Mouse (Mus musculus) hindbrain, embryonic 14.5 days (tissue): ENCODE measurements at regions not wholly inside any gene's neighbourhood (a gene's known extent, or its start where the extent isn't known, plus 50 kb on each side); places are given as distances from the start of the nearest gene placed in this dataset.
A peak's percentile ranks its signal among the peaks of the same experiment; 100 is the strongest.

Source experiments
- ATAC-seq: fragments of 200-750 bp; cut with Nextera tagmentation; 2 replicates; pipeline ENCODE4 v1.8.0; 2017; ENCODE audit warnings: moderate number of reproducible peaks, mild to moderate bottlenecking, moderate TSS enrichment, moderate library complexity; ENCODE audit not compliant: low FRiP score
- DNase-seq: peaks from one replicate; pipeline ENCODE4 v3.0.0-alpha.2; 2015; ENCODE audit warnings: low spot score
- H3K27ac ChIP-seq: fragments of 300-500 bp; sonication (generic); 2 replicates; pipeline ENCODE4 v1.5.1; 2014; ENCODE audit warnings: mild to moderate bottlenecking, moderate library complexity
- H3K27me3 ChIP-seq: fragments of 300-500 bp; sonication (generic); 2 replicates; pipeline ENCODE4 v1.6.1; 2014; ENCODE audit warnings: mild to moderate bottlenecking, low read length, mixed read lengths; ENCODE audit not compliant: control insufficient read depth, insufficient read depth
- H3K36me3 ChIP-seq: fragments of 300-500 bp; sonication (generic); replicated peaks from 2 replicates; pipeline ENCODE4 v1.6.1; 2014; ENCODE audit not compliant: control insufficient read depth, insufficient read depth
- H3K4me1 ChIP-seq: fragments of 300-500 bp; sonication (generic); replicated peaks from 2 replicates; pipeline ENCODE4 v1.6.1; 2014; ENCODE audit warnings: antibody characterized with exemption, low read length, mixed read lengths; ENCODE audit not compliant: control insufficient read depth, insufficient read depth
- H3K4me2 ChIP-seq: fragments of 300-500 bp; sonication (generic); replicated peaks from 2 replicates; pipeline ENCODE4 v1.6.1; 2014; ENCODE audit warnings: mild to moderate bottlenecking, moderate library complexity
- H3K4me3 ChIP-seq: fragments of 300-500 bp; sonication (generic); replicated peaks from 2 replicates; pipeline ENCODE4 v1.5.1; 2014; ENCODE audit warnings: mild to moderate bottlenecking, low read length
- H3K9ac ChIP-seq: fragments of 300-500 bp; sonication (generic); 2 replicates; pipeline ENCODE4 v1.6.1; 2014
- H3K9me3 ChIP-seq: fragments of 300-500 bp; sonication (generic); 2 replicates; pipeline ENCODE4 v1.6.1; 2016; ENCODE audit warnings: low read length; ENCODE audit not compliant: control insufficient read depth
- WGBS: fragments of 180-500 bp; shearing (Covaris S2); extraction: QIAGEN DNeasy Blood & Tissue Kit; methylation state at CpG from one replicate; pipeline ENCODE4 v1.1.7; 2014; 5-methylcytosine and 5-hydroxymethylcytosine counted together

GRCm38 (mm10) chr4:124008725-124009124 is 90.9 kb upstream of the 4930535I16Rik start:
- no peak overlapping the region for H3K27ac ChIP-seq
- no peaks in the 10 kb centered on the region for H3K36me3 ChIP-seq
- no peaks in the 10 kb centered on the region for H3K4me1 ChIP-seq
- 93% methylated on average over 1 of the region's 1 CpGs for WGBS
- no peaks in the 10 kb centered on the region for H3K9me3 ChIP-seq
- no peak overlapping the region for H3K9ac ChIP-seq
- no peak overlapping the region for H3K4me2 ChIP-seq
- no peak for DNase-seq
- no peak overlapping the region for H3K4me3 ChIP-seq
- no peak for ATAC-seq
- no peaks in the 10 kb centered on the region for H3K27me3 ChIP-seq

GRCm38 (mm10) chr4:124005626-124006315 is 87.9 kb upstream of the 4930535I16Rik start:
- H3K36me3 ChIP-seq = no peaks in the 10 kb centered on the region
- no peak overlapping the region for H3K4me3 ChIP-seq
- no peak overlapping the region for H3K27ac ChIP-seq
- ATAC-seq (no peak), DNase-seq (no peak)
- WGBS = 63% methylated on average over 17 of the region's 17 CpGs
- no peaks in the 10 kb centered on the region for H3K27me3 ChIP-seq
- no peaks in the 10 kb centered on the region for H3K9me3 ChIP-seq
- no peak overlapping the region for H3K4me2 ChIP-seq
- H3K9ac ChIP-seq = no peak overlapping the region
- H3K4me1 ChIP-seq = no peaks in the 10 kb centered on the region

- no peaks in the 10 kb centered on the region for H3K27me3 ChIP-seq
- no peaks in the 10 kb centered on the region for H3K4me1 ChIP-seq
- H3K4me2 ChIP-seq = no peak overlapping the region
- ATAC-seq (no peak), DNase-seq (no peak)
- no peaks in the 10 kb centered on the region for H3K36me3 ChIP-seq
- no peak overlapping the region for H3K27ac ChIP-seq
- no peaks in the 10 kb centered on the region for H3K9me3 ChIP-seq
- no peak overlapping the region for H3K4me3 ChIP-seq
- 69% methylated on average over 6 of the region's 6 CpGs for WGBS
- H3K9ac ChIP-seq = no peak overlapping the region
These were observed 84.9 kb upstream of the 4930535I16Rik start for GRCm38 (mm10) chr4:124002760-124003159.

- no peak overlapping the region for H3K4me3 ChIP-seq
- no peak overlapping the region for H3K27ac ChIP-seq
- H3K27me3 ChIP-seq = no peaks in the 10 kb centered on the region
- WGBS = 79% methylated on average over 7 of the region's 7 CpGs
- DNase-seq (no peak), ATAC-seq (no peak)
- H3K9ac ChIP-seq = no peak overlapping the region
- H3K36me3 ChIP-seq = no peaks in the 10 kb centered on the region
- no peak overlapping the region for H3K4me2 ChIP-seq
- no peaks in the 10 kb centered on the region for H3K4me1 ChIP-seq
- H3K9me3 ChIP-seq = no peaks in the 10 kb centered on the region
These were observed 84.3 kb upstream of the 4930535I16Rik start for GRCm38 (mm10) chr4:124002105-124002504.

- no peak for ATAC-seq
- Histone ChIP-seq H3K27ac (no peak overlapping the region), H3K36me3 (no peaks in the 10 kb centered on the region), H3K4me1 (peaks cover 9% of the 10 kb centered on the region), H3K9me3 (no peaks in the 10 kb centered on the region), H3K4me2 (no peak overlapping the region), H3K9ac (no peak overlapping the region), H3K4me3 (no peak overlapping the region), H3K27me3 (no peaks in the 10 kb centered on the region)
- WGBS = 73% methylated on average over 8 of the region's 8 CpGs
- no peak for DNase-seq
These were observed 78.0 kb upstream of the 4930535I16Rik start for GRCm38 (mm10) chr4:123995815-123996214.

GRCm38 (mm10) chr4:123991223-123991622 is 73.4 kb upstream of the 4930535I16Rik start:
- 9% methylated on average over 10 of the region's 10 CpGs for WGBS
- no peaks in the 10 kb centered on the region; the same call in 1 of the 2 replicates for H3K27me3 ChIP-seq
- H3K9me3 ChIP-seq = no peaks in the 10 kb centered on the region
- H3K4me3 ChIP-seq = peak overlapping the region; percentile 19
- H3K36me3 ChIP-seq = no peaks in the 10 kb centered on the region
- H3K27ac ChIP-seq = no peak overlapping the region
- no peak for DNase-seq
- H3K9ac ChIP-seq = peak overlapping the region; percentile 42; the same call in 1 of the 2 replicates
- H3K4me1 ChIP-seq = peaks cover 18% of the 10 kb centered on the region
- peak overlapping the region; percentile 66 for H3K4me2 ChIP-seq
- no peak for ATAC-seq

- Histone ChIP-seq H3K9ac (peak overlapping the region; percentile 42), H3K4me3 (peak overlapping the region; percentile 19), H3K9me3 (no peaks in the 10 kb centered on the region), H3K36me3 (no peaks in the 10 kb centered on the region), H3K4me1 (peaks cover 18% of the 10 kb centered on the region), H3K27me3 (no peaks in the 10 kb centered on the region; the same call in 1 of the 2 replicates), H3K4me2 (peak overlapping the region; percentile 66), H3K27ac (0 out of 2 replicates have a peak overlapping the region, but pooled peaks have one; percentile 35)
- peak; percentile 77 for ATAC-seq
- DNase-seq = peak; percentile 50
- 1% methylated on average over 37 of the region's 37 CpGs for WGBS
These were observed 72.7 kb upstream of the 4930535I16Rik start for GRCm38 (mm10) chr4:123990293-123991185.
